Mouse (Mus musculus) midbrain, embryonic 12.5 days (tissue): ENCODE data around the gene Vmn2r19. TPM values are rescaled to one million over a fixed set of nuclear protein-coding genes. Genes with fewer than 3 reads are reported as not detected.
"Not testable (repeated sequence)": the region's sequence is repeated elsewhere in the genome, so short reads cannot be mapped to it uniquely, and the experiment has no call there.

Experiments used
- ATAC-seq: fragments of 200-750 bp; cut with Nextera tagmentation; 2 replicates; pipeline ENCODE4 v1.8.0; 2017; ENCODE audit warnings: low read depth, moderate TSS enrichment, moderate library complexity; ENCODE audit not compliant: low FRiP score
- H3K27ac ChIP-seq: fragments of 300-500 bp; sonication (generic); replicated peaks from 2 replicates; pipeline ENCODE4 v1.5.1; 2016; ENCODE audit warnings: mild to moderate bottlenecking
- H3K27me3 ChIP-seq: fragments of 300-500 bp; sonication (generic); 2 replicates; pipeline ENCODE4 v1.6.1; 2016; ENCODE audit warnings: mild to moderate bottlenecking
- H3K36me3 ChIP-seq: fragments of 300-500 bp; sonication (generic); 2 replicates; pipeline ENCODE4 v1.6.1; 2016
- H3K4me1 ChIP-seq: fragments of 300-500 bp; sonication (generic); 2 replicates; pipeline ENCODE4 v1.6.1; 2016
- H3K4me2 ChIP-seq: fragments of 300-500 bp; sonication (generic); replicated peaks from 2 replicates; pipeline ENCODE4 v1.6.1; 2016; ENCODE audit warnings: mild to moderate bottlenecking, moderate library complexity
- H3K4me3 ChIP-seq: fragments of 300-500 bp; sonication (generic); 2 replicates; pipeline ENCODE4 v1.5.1; 2016; ENCODE audit warnings: mild to moderate bottlenecking
- H3K9ac ChIP-seq: fragments of 300-500 bp; sonication (generic); replicated peaks from 2 replicates; pipeline ENCODE4 v1.6.1; 2016; ENCODE audit warnings: mild to moderate bottlenecking, moderate library complexity
- H3K9me3 ChIP-seq: fragments of 300-500 bp; sonication (generic); 2 replicates; pipeline ENCODE4 v1.6.1; 2016; ENCODE audit warnings: mild to moderate bottlenecking
- WGBS: fragments of 180-500 bp; shearing (Covaris S2); methylation state at CpG from one replicate; pipeline ENCODE4 v1.1.7; 2016; 5-methylcytosine and 5-hydroxymethylcytosine counted together
- polyA plus RNA-seq: library from polyadenylated mRNA; unstranded; fragments of >200 nt; fragmentation: Nextera tagmentation; extraction: Ambion mirVana; gene quantifications from 2 replicates; pipeline ENCODE4 v1.2.1, GENCODE M21; 2016

Vmn2r19 gene
- polyA plus RNA-seq, 1 experiment from 2014 or later: not detected

DNA sequence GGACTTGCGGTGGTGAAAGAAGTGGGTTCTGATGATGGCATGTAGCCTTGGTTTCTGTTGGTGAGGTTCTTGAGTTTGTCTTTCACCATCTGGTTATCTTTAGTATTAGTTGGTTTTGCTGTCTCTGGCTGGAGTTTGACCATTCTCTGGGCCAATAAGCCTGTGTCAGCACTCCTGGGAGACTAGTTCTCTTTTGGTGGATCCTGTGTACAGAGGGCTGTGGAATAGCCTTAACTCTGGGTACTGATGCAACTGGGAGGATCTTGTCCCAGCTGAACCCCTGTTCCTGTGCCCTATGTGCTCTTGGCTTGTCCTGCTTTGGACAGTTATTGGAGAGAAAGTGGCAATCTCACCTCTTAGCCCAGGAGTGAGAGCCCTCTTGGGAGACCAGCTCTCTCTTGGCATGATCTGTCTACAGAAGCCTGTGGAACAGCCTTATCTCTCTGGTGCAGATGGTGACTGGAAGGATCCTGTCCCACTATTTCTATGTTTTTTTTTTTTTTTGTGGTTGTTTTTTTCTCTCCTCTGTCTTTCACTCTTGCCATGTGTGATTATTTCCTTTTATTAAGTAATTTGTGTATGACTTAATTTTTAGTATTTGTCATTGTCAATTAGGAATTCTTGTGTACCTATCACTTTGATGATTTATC is 15.3 kb upstream of the Vmn2r19 start:
- Histone ChIP-seq H3K9me3 (no peaks in the 10 kb centered on the region), H3K4me1 (no peaks in the 10 kb centered on the region), H3K27ac (no peak overlapping the region), H3K9ac (no peak overlapping the region), H3K4me3 (no peak overlapping the region), H3K27me3 (no peaks in the 10 kb centered on the region), H3K4me2 (no peak overlapping the region), H3K36me3 (no peaks in the 10 kb centered on the region)
- ATAC-seq: no peak
- 97% methylated on average over 1 of the region's 1 CpGs for WGBS

DNA sequence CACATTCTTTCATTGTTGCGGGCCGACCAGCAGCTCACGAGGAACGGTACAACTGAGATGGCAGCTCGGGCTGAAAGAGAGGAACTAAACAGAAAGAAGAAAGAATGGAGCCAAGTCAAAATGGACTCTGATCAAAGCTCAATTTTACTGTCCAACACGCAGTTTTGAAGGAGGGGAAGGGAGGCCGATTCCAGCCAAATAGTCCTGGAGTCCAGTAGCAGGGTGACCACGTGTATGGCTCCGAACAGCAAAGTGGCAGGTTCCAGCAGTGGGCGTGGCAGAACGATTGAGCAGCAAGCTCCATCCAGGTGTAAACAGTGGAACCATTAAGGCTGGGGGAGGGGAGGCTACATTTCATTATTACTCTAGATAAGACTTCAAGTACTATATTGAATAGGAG is 14.6 kb upstream of the Vmn2r19 start:
- not testable (repeated sequence) for H3K36me3 ChIP-seq, H3K27me3 ChIP-seq, H3K9me3 ChIP-seq, H3K4me2 ChIP-seq, H3K4me3 ChIP-seq, H3K9ac ChIP-seq, H3K4me1 ChIP-seq, ATAC-seq, H3K27ac ChIP-seq
- 91% methylated on average over 11 of the region's 11 CpGs for WGBS

DNA sequence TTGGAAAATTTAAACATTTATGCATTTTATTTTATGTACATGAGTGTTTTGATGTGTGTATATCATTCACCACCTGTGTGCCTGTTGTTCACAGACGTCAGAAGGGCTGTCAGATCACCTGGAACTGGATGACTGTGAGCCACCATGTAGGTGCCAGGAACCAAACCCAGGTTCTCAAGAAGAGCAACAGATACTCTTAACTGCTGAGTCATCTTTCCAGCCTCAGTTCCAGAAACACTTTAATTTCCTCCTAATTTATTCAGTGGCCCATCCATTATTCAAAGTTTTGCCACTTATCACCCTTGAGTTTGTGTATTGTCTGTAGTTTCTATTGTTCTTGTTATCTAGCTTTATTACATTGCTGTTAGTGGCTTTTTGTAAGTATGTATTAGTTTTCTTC is 11.4 kb upstream of the Vmn2r19 start:
- Histone ChIP-seq H3K27ac (no peak overlapping the region), H3K27me3 (no peaks in the 10 kb centered on the region)
- 60% methylated on average over 1 of the region's 1 CpGs for WGBS

DNA sequence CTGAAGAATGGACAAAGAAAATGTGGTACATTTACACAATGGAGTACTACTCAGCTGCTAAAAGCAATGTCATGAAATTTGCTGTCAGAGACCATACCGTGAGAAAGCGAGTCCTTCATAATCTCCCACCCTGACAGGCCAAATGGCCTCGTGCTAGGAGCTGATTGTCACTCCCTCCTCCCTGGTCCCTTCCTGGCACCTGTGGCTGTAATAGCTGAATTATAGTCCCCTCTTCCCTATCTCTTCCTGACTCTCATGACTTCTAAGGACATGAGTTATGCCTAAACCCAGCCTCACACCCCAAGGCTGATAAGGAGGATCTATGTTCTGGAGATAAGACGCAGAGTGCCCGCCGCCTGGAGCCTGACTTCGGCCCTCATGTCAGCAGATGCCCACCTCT is 1.8 kb upstream of the Vmn2r19 start:
- not testable (repeated sequence) for H3K4me2 ChIP-seq, H3K27me3 ChIP-seq, H3K27ac ChIP-seq, ATAC-seq, H3K4me1 ChIP-seq, H3K4me3 ChIP-seq, H3K9me3 ChIP-seq, H3K9ac ChIP-seq, H3K36me3 ChIP-seq
- WGBS: 90% methylated on average over 7 of the region's 7 CpGs

More for the DNA sequence above, 11.4 kb upstream of the Vmn2r19 start:
- no peaks in the 10 kb centered on the region for H3K4me1 ChIP-seq
- no peak overlapping the region for H3K4me2 ChIP-seq
- no peaks in the 10 kb centered on the region for H3K9me3 ChIP-seq
- H3K36me3 ChIP-seq: no peaks in the 10 kb centered on the region
- no peak overlapping the region for H3K9ac ChIP-seq
- no peak for ATAC-seq
- no peak overlapping the region for H3K4me3 ChIP-seq

DNA sequence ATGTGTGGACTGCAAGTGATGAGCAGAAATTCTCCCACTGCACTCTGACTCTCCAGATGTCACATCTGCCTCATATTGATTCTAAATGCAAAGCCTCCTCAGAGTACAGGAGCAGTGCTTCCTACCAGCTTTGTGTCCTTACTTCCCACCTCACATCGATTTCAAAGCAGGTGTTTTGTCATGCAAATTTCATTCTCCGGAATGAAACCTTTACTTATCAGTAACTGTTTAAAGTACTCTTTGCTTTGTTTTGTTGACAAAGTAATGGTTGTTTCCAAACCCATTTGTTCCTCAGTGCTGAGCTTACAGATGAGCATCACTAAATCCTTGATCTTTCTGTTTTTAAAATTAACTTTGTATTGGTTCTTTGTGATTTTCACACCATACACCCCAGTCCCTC is 24.4 kb downstream of the Vmn2r19 start:
- Histone ChIP-seq H3K4me2 (no peak overlapping the region), H3K4me1 (no peaks in the 10 kb centered on the region), H3K4me3 (no peak overlapping the region), H3K36me3 (no peaks in the 10 kb centered on the region), H3K27me3 (no peaks in the 10 kb centered on the region), H3K9ac (no peak overlapping the region), H3K27ac (no peak overlapping the region), H3K9me3 (no peaks in the 10 kb centered on the region)
- 31% methylated on average over 2 of the region's 2 CpGs for WGBS
- no peak for ATAC-seq

DNA sequence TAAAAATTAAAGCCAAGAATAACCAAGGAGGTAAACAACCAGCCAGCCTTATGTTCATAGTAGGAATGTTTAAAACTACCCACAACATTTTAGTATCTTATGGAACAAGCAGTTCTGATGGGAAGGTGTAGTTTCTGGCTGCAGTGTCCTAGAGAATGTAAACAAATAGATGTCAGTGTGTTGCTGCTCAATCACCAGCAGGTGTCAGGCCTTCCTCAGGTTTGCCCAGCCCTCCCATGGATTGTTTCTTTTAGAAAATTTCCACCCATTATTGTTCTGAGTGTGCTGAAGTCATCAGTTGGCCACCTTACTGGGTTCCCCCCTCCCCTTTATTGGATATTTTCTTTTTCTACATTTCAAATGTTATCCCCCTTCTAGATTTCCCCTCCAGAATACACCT is 32.0 kb downstream of the Vmn2r19 start:
- Histone ChIP-seq H3K4me1 (no peaks in the 10 kb centered on the region), H3K27me3 (no peaks in the 10 kb centered on the region), H3K9me3 (no peaks in the 10 kb centered on the region), H3K27ac (no peak overlapping the region), H3K4me3 (no peak overlapping the region), H3K9ac (no peak overlapping the region), H3K36me3 (no peaks in the 10 kb centered on the region), H3K4me2 (no peak overlapping the region)
- peak; percentile 44; the same call in 1 of the 2 replicates for ATAC-seq

DNA sequence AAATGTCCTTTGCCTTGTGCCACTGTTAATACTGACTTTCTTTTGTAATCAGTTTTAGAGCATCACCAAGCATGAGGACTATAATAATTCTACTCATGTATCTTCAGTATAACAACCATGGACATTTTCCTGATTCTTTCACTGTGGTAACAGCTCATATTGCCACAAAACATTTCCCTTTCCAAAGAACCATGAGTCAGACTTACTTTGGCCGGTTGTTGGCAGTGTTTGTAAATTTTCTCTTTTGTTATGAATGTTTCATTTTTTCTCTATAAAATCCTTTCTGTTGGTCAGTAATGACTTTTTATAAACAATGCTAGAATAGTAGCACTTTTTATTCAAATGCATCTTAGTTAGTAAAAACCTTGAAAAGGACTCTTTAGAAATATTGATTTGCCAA is 38.0 kb downstream of the Vmn2r19 start:
- Histone ChIP-seq H3K36me3 (no peaks in the 10 kb centered on the region), H3K9ac (no peak overlapping the region), H3K4me3 (no peak overlapping the region), H3K4me2 (no peak overlapping the region), H3K27ac (no peak overlapping the region), H3K9me3 (no peaks in the 10 kb centered on the region), H3K4me1 (no peaks in the 10 kb centered on the region), H3K27me3 (no peaks in the 10 kb centered on the region)
- no peak for ATAC-seq
- 85% methylated on average over 1 of the region's 1 CpGs for WGBS

Other genes starting within 250 kb of the Vmn2r19 start
- 1.2 and 1.4 TPM in 2 replicates for gene Clec4a2, start 201.9 kb upstream of the Vmn2r19 start, polyA plus RNA-seq
- not detected in 2 replicates for gene Clec4b2, start 135.4 kb upstream of the Vmn2r19 start, polyA plus RNA-seq
- 1.1 and 1.6 TPM in 2 replicates for gene Clec4n, start 78.5 kb upstream of the Vmn2r19 start, polyA plus RNA-seq
- gene Clec4d, start 46.2 kb upstream of the Vmn2r19 start, polyA plus RNA-seq: not detected in 2 replicates
- not detected in 2 replicates for gene Clec4e, start 18.5 kb upstream of the Vmn2r19 start, polyA plus RNA-seq
- gene Vmn2r20, start 109.8 kb downstream of the Vmn2r19 start, polyA plus RNA-seq: not detected in 2 replicates
- gene Vmn2r21, start 225.1 kb downstream of the Vmn2r19 start, polyA plus RNA-seq: not detected in 2 replicates